Mouse (Mus musculus): ENCODE results near the gene Pdcl2. TPM values are rescaled to one million over a fixed set of nuclear protein-coding genes. Genes with fewer than 3 reads are reported as not detected.

Gene Pdcl2
- not detected in 2 replicates for polyA plus RNA-seq (2012; rRNA removed)

DNA sequence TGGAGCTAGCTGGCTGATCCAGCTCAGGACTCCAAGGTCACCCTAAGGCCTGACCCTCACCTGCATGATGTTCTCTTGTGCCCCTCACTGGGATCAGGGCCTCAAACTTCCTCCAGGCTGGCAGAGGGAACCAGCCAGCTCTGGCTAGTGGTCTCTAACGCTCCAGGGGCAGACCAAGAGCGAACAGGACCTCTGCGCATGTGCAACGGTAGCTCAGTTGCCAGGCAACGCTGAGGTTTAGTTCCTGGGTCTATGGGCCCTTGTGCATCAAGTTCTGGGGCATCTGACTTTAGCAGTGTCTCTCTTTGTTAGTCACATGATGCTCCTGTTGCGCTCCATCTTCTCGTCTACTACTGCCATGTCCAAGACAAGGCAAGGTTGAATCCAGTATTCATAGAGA lies at the start of gene Pdcl2:
Gene Pdcl2, minus strand, starts transcription at position 204 of the 400 bp plus-strand sequence.

GRCm38 (mm10) chr5:76363453-76364104 lies 32.6 kb upstream of the Pdcl2 start, which contains the start of gene Nmu:
Gene Nmu (minus strand): TSS chr5:76363788.

GRCm38 (mm10) chr5:76304452-76305341 lies 26.3 kb downstream of the Pdcl2 start, which contains the start of gene Clock:
Gene Clock (minus strand): TSS chr5:76304792.

Other genes with a start within 250 kb of the Pdcl2 start
- gene Srd5a3, start 190.9 kb downstream of the Pdcl2 start, polyA plus RNA-seq (2012; rRNA removed): 16.6 and 33.5 TPM in 2 replicates
- gene Tmem165, start 147.3 kb downstream of the Pdcl2 start, polyA plus RNA-seq (2012; rRNA removed): 107 and 130 TPM in 2 replicates
- 5.2 and 11.1 TPM in 2 replicates for gene Clock, start 26.4 kb downstream of the Pdcl2 start, polyA plus RNA-seq (2012; rRNA removed)
- gene Nmu, start 32.6 kb upstream of the Pdcl2 start, polyA plus RNA-seq (2012; rRNA removed): 0.06 and 0.12 TPM in 2 replicates
- 0.16 and 1.6 TPM in 2 replicates for gene Gm7271, start 152.9 kb upstream of the Pdcl2 start, polyA plus RNA-seq (2012; rRNA removed)
- 78.6 and 86.8 TPM in 2 replicates for gene Exoc1, start 198.2 kb upstream of the Pdcl2 start, polyA plus RNA-seq (2012; rRNA removed)

All from central nervous system, embryonic 11.5 days (tissue).